Mouse (Mus musculus) midbrain, embryonic 11.5 days (tissue): ENCODE measurements at regions not wholly inside any gene's neighbourhood (a gene's known extent, or its start where the extent isn't known, plus 50 kb on each side); places are given as distances from the start of the nearest gene placed in this dataset.
A peak's percentile ranks its signal among the peaks of the same experiment; 100 is the strongest.

Source experiments
- ATAC-seq: fragments of 200-750 bp; cut with Nextera tagmentation; 2 replicates; pipeline ENCODE4 v1.8.0; 2017; ENCODE audit warnings: moderate TSS enrichment, moderate library complexity; ENCODE audit not compliant: low FRiP score
- DNase-seq: peaks from one replicate; pipeline ENCODE4 v3.0.0; 2015; ENCODE audit warnings: low spot score; ENCODE audit errors: missing footprints
- H3K27ac ChIP-seq: fragments of 300-500 bp; sonication (generic); 2 replicates; pipeline ENCODE4 v1.5.1; 2014; ENCODE audit warnings: low read depth, low read length
- H3K27me3 ChIP-seq: fragments of 300-500 bp; sonication (generic); 2 replicates; pipeline ENCODE4 v1.6.1; 2014; ENCODE audit warnings: mild to moderate bottlenecking, low read length, moderate library complexity, mixed read lengths; ENCODE audit not compliant: control insufficient read depth, insufficient read depth
- H3K36me3 ChIP-seq: fragments of 300-500 bp; sonication (generic); 2 replicates; pipeline ENCODE4 v1.6.1; 2014; ENCODE audit warnings: mild to moderate bottlenecking, low read length, moderate library complexity, mixed read lengths; ENCODE audit not compliant: control insufficient read depth, insufficient read depth
- H3K4me1 ChIP-seq: fragments of 300-500 bp; sonication (generic); 2 replicates; pipeline ENCODE4 v1.6.1; 2014; ENCODE audit warnings: low read length; ENCODE audit not compliant: control insufficient read depth, insufficient read depth
- H3K4me2 ChIP-seq: fragments of 300-500 bp; sonication (generic); 2 replicates; pipeline ENCODE4 v1.6.1; 2014; ENCODE audit warnings: mild to moderate bottlenecking, moderate library complexity
- H3K4me3 ChIP-seq: fragments of 300-500 bp; sonication (generic); 2 replicates; pipeline ENCODE4 v1.5.1; 2014; ENCODE audit warnings: low read depth, low read length
- H3K9ac ChIP-seq: fragments of 300-500 bp; sonication (generic); 2 replicates; pipeline ENCODE4 v1.6.1; 2014; ENCODE audit warnings: low read length
- H3K9me3 ChIP-seq: fragments of 300-500 bp; sonication (generic); 2 replicates; pipeline ENCODE4 v1.6.1; 2016; ENCODE audit warnings: low read length; ENCODE audit not compliant: control insufficient read depth
- WGBS: fragments of 180-500 bp; shearing (Covaris S2); extraction: QIAGEN DNeasy Blood & Tissue Kit; methylation state at CpG from one replicate; pipeline ENCODE4 v1.1.7; 2014; 5-methylcytosine and 5-hydroxymethylcytosine counted together

- Histone ChIP-seq H3K4me3 (no peak overlapping the region), H3K36me3 (no peaks in the 10 kb centered on the region), H3K9me3 (no peaks in the 10 kb centered on the region), H3K9ac (no peak overlapping the region), H3K27ac (no peak overlapping the region), H3K27me3 (no peaks in the 10 kb centered on the region), H3K4me2 (no peak overlapping the region), H3K4me1 (peaks cover 8% of the 10 kb centered on the region; the same call in 1 of the 2 replicates)
- peak; percentile 84 for DNase-seq
- peak; percentile 56 for ATAC-seq
- 50% methylated on average over 6 of the region's 7 CpGs for WGBS
These were observed 509.5 kb upstream of the Cited2 start for GRCm38 (mm10) chr10:17213310-17214064.

GRCm38 (mm10) chr10:17214065-17214440 lies 509.0 kb upstream of the Cited2 start:
- no peak overlapping the region for H3K4me3 ChIP-seq
- H3K27ac ChIP-seq, result no peak overlapping the region
- H3K9me3 ChIP-seq, result no peaks in the 10 kb centered on the region
- no peaks in the 10 kb centered on the region for H3K36me3 ChIP-seq
- ATAC-seq (no peak), DNase-seq (peak; percentile 56)
- 91% methylated on average over 2 of the region's 2 CpGs for WGBS
- peaks cover 8% of the 10 kb centered on the region; the same call in 1 of the 2 replicates for H3K4me1 ChIP-seq
- H3K9ac ChIP-seq, result no peak overlapping the region
- H3K4me2 ChIP-seq, result no peak overlapping the region
- no peaks in the 10 kb centered on the region for H3K27me3 ChIP-seq

GRCm38 (mm10) chr10:17215029-17215428 lies 508.0 kb upstream of the Cited2 start:
- DNase-seq, result peak; percentile 64
- Histone ChIP-seq H3K27ac (no peak overlapping the region), H3K27me3 (no peaks in the 10 kb centered on the region), H3K4me3 (no peak overlapping the region), H3K4me2 (no peak overlapping the region), H3K9me3 (no peaks in the 10 kb centered on the region), H3K9ac (no peak overlapping the region), H3K4me1 (peaks cover 8% of the 10 kb centered on the region; the same call in 1 of the 2 replicates), H3K36me3 (no peaks in the 10 kb centered on the region)
- 85% methylated on average over 3 of the region's 3 CpGs for WGBS
- no peak for ATAC-seq

- Histone ChIP-seq H3K27ac (no peak overlapping the region), H3K4me3 (no peak overlapping the region), H3K36me3 (no peaks in the 10 kb centered on the region), H3K9me3 (no peaks in the 10 kb centered on the region), H3K27me3 (no peaks in the 10 kb centered on the region), H3K4me2 (no peak overlapping the region), H3K9ac (no peak overlapping the region), H3K4me1 (no peaks in the 10 kb centered on the region)
- ATAC-seq (no peak), DNase-seq (no peak)
- 50% methylated on average over 2 of the region's 2 CpGs for WGBS
These were observed 501.5 kb upstream of the Cited2 start for GRCm38 (mm10) chr10:17221495-17221894.

DNA sequence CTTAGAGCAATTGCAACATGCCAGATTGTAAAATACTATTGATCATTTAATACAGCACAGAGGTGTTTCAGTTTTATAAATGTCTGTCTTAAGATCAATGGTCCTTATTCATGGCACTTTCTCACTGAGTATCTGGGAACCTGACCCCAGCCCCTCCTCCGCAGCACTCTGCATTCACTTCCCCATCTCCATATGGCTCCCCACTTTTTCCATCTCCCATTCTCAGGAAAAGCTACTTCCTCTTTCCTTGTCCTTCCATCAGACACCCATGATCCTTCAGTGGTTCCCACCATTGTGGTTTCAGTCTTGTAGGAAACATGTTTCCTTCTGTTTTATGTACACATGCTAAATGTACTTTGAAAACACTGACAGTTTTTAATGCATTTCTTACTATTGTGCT lies 497.3 kb upstream of the Cited2 start:
- H3K9me3 ChIP-seq, result no peaks in the 10 kb centered on the region
- peaks cover 3% of the 10 kb centered on the region; the same call in 1 of the 2 replicates for H3K4me1 ChIP-seq
- H3K27me3 ChIP-seq, result no peaks in the 10 kb centered on the region
- ATAC-seq (no peak), DNase-seq (peak; percentile 65)
- no peak overlapping the region for H3K4me3 ChIP-seq
- H3K36me3 ChIP-seq, result no peaks in the 10 kb centered on the region
- no peak overlapping the region for H3K4me2 ChIP-seq
- 96% methylated on average over 1 of the region's 1 CpGs for WGBS
- H3K9ac ChIP-seq, result no peak overlapping the region
- H3K27ac ChIP-seq, result no peak overlapping the region

DNA sequence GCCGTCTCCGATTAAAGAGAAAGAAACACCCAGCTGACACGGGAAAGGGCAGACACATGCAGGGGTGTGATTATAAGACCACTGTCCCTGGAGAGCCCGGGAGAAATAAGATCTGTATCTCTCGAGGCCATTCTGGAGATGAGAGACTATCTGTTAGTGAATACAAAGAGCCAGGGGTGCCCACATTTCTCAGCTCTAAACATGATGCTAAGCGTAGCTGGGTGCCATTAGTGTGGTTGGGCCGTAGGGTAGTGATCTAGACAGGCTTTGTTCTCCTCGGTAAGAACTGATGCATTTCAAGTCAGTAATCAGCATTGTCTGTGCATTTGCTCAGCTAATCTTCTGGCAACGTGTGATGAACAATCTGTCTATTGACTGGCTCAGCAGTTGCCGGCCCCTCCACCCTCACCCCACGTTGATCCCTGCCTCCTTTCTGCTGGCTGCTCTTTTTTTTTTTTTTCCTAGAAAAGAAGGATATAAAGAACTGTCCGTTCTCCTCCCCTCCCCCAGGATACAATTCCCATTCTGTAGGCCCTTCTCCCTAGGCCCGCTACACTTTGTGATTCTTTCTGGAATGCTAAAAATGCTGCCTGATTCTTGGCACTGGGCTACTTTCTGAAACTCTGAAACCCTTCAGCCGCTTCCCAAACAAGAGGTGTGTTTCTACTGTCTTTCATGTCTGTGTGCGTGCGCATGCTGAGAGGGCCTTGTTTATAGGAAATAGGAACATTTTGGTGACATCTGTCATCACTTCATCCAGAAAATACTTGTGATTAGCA lies 492.8 kb upstream of the Cited2 start:
- WGBS, result 1% methylated on average over 16 of the region's 16 CpGs
- Histone ChIP-seq H3K9me3 (no peaks in the 10 kb centered on the region), H3K27me3 (no peaks in the 10 kb centered on the region), H3K4me2 (peak overlapping the region; percentile 18; the same call in 1 of the 2 replicates), H3K9ac (peak overlapping the region; percentile 9; the same call in 1 of the 2 replicates), H3K4me1 (peaks cover 9% of the 10 kb centered on the region), H3K36me3 (no peaks in the 10 kb centered on the region), H3K27ac (peak overlapping the region; percentile 78), H3K4me3 (no peak overlapping the region)
- ATAC-seq, result peak; percentile 97
- DNase-seq, result peak; percentile 98

DNA sequence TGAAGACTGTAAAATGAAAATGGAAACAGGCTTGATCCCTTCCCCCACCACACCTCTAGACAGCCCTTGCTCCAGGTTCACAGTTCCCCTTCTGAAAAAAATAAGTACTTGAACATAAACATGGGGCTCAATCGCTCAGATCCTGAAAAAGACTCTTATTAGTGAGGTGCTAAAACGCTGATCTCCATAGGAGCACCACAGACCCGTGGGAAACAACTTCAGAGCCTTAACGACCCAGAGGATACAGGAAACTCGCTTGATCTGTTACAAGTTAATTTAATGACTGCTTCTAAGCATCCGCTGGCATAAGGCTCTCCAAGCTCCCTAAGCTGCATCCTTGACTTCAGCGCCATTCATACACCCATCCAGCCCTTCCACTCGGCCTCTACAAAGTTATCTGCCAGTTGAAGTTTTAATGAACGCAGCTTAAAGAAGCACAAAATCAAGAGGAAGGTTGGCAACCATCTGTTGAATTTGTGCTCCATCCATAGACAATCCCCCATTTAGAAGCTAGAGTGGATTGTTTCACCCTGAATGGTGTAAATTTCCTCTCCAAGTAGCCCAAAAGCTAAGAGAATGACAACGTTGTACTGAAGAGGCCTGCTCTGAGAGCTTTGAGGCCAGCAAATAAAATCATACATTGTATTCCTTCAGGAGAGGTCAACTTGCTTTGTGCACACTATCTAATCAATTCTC lies 486.9 kb upstream of the Cited2 start:
- Histone ChIP-seq H3K4me1 (peaks cover 29% of the 10 kb centered on the region), H3K4me2 (no peak overlapping the region), H3K4me3 (no peak overlapping the region), H3K27ac (no peak overlapping the region; the same call in 1 of the 2 replicates), H3K36me3 (no peaks in the 10 kb centered on the region), H3K27me3 (no peaks in the 10 kb centered on the region), H3K9ac (no peak overlapping the region), H3K9me3 (no peaks in the 10 kb centered on the region)
- peak; percentile 90 for DNase-seq
- no peak for ATAC-seq
- WGBS, result 28% methylated on average over 10 of the region's 10 CpGs

DNA sequence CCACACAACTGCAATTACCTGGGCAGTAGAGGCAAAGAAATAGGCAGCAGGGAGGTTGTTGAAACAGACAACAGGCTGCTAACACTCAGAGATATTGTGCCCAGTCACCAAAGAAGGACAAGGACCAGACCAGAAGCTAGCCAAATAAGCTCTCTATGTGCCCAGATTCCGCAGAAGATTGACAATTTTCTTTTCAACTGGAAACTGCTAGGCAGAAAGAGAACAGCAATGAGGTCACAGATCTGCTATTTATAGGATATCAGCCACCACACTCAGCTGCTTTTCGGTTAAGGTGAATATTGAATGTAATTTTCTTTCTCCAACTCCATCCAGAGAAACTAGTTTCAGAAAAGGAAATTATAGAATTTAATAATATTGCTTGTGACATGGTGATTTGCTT lies 486.3 kb upstream of the Cited2 start:
- no peak for ATAC-seq
- Histone ChIP-seq H3K4me2 (no peak overlapping the region), H3K4me3 (no peak overlapping the region), H3K27me3 (no peaks in the 10 kb centered on the region), H3K36me3 (no peaks in the 10 kb centered on the region), H3K27ac (no peak overlapping the region), H3K4me1 (peaks cover 26% of the 10 kb centered on the region), H3K9ac (no peak overlapping the region), H3K9me3 (no peaks in the 10 kb centered on the region)
- no peak for DNase-seq
- 57% methylated on average over 2 of the region's 2 CpGs for WGBS

GRCm38 (mm10) chr10:17237463-17237862 lies 485.6 kb upstream of the Cited2 start:
- DNase-seq (peak; percentile 92), ATAC-seq (no peak)
- Histone ChIP-seq H3K4me3 (no peak overlapping the region), H3K4me1 (peaks cover 26% of the 10 kb centered on the region), H3K27ac (no peak overlapping the region), H3K4me2 (no peak overlapping the region), H3K27me3 (no peaks in the 10 kb centered on the region), H3K36me3 (no peaks in the 10 kb centered on the region), H3K9me3 (no peaks in the 10 kb centered on the region), H3K9ac (no peak overlapping the region)
- 34% methylated on average over 11 of the region's 11 CpGs for WGBS
